Mouse (Mus musculus): ENCODE results near the gene Rab27a.

DNA sequence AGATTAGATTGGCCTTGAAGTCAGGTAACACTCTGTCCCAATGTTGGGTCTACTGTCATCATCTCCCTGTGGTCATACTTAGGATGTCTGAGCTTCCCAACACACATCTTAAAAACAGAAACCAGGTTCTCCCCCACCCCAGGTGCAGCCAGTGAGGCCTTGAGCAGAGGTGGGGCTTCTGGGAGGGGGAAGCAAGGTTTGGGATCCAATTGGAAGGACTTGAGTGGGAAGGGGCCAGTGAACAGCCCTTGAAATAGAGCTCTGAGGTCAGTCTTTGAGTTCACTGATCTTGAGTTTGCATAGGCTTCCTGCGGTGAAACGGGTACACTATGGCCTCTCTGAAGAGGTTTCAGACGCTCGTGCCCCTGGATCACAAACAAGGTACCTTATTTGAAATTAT lies 57.5 kb downstream of the Rab27a start, which contains the start of gene Gm20509:
- no peak for TF ChIP-seq CTCF (IDR thresholded peaks at IDR 0.05)
- TF ChIP-seq POLR2A (IDR thresholded peaks at IDR 0.05; ENCODE audit: insufficient read depth, low read depth, low read length) = no peak
- no peak for TF ChIP-seq EP300 (IDR thresholded peaks at IDR 0.05; ENCODE audit: insufficient read depth, low read depth, low read length)

Data from heart, adult 2 months (tissue).